Mouse (Mus musculus) olfactory bulb, adult 2 months (tissue): ENCODE measurements around the gene Ankrd11.

Source experiments
- CTCF ChIP-seq: fragments of 200-500 bp; IDR thresholded peaks from 2 replicates; pipeline ENCODE4 v1.5.1; 2012; ENCODE audit warnings: low read depth, mild to moderate bottlenecking, low read length, moderate library complexity; ENCODE audit not compliant: insufficient read depth
- POLR2A ChIP-seq: fragments of 200-500 bp; IDR thresholded peaks from 2 replicates; pipeline ENCODE4 v1.6.1; 2012; ENCODE audit warnings: mild to moderate bottlenecking, low read depth, low read length, moderate library complexity; ENCODE audit not compliant: insufficient read depth

DNA sequence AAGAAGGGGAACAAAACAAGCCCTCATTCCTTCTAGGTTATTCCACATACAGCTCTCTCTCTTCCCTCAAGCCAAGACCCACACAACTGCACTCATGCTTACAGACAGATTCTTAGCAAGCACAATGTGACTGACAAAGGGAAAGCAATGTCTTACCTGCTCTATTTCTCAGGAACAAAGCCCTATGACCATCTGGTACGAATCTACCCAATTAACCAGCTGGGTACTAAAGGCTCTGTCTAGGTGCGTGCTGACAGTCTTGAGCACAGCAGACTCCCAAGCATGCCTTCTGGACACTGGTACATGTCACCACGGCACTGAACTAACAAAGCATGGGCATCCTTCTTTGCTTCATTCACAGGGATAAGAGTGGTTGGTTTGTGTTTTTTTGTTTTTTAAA, 103.9 kb downstream of the Ankrd11 start:
- TF ChIP-seq POLR2A, result no peak
- TF ChIP-seq CTCF, result no peak
